Mouse (Mus musculus) G1E (cell line): ENCODE measurements at regions not wholly inside any gene's neighbourhood (a gene's known extent, or its start where the extent isn't known, plus 50 kb on each side); places are given as distances from the start of the nearest gene placed in this dataset.

Experiments
- ATAC-seq: 2 replicates; pipeline ENCODE4 v1.8.0; 2016; ENCODE audit warnings: mild to moderate bottlenecking; ENCODE audit not compliant: insufficient number of reproducible peaks, poor library complexity, low FRiP score, severe bottlenecking; ENCODE audit errors: extremely low read depth
- DNase-seq: peaks from one replicate; pipeline ENCODE4 v3.0.0; 2012; ENCODE audit warnings: low spot score
- H3K27me3 ChIP-seq: 2 replicates; pipeline ENCODE4 v1.6.1; 2012; ENCODE audit warnings: mild to moderate bottlenecking, low read length, inconsistent platforms; ENCODE audit not compliant: insufficient read depth
- H3K36me3 ChIP-seq: replicated peaks from 2 replicates; pipeline ENCODE3; 2012; ENCODE audit warnings: mild to moderate bottlenecking, inconsistent platforms
- H3K4me1 ChIP-seq: 2 replicates; pipeline ENCODE4 v1.6.1; 2012; ENCODE audit warnings: low read depth, low read length, inconsistent platforms, mixed read lengths; ENCODE audit not compliant: insufficient read depth
- H3K4me3 ChIP-seq: 2 replicates; pipeline ENCODE4 v1.5.1; 2012; ENCODE audit warnings: low read depth, mild to moderate bottlenecking, inconsistent platforms, low read length, moderate library complexity, mixed read lengths
- H3K9me3 ChIP-seq: replicated peaks from 2 replicates; pipeline ENCODE4 v1.6.1; 2012; ENCODE audit warnings: inconsistent platforms
- CTCF ChIP-seq: IDR thresholded peaks from 2 replicates; pipeline ENCODE4 v1.5.1; 2012; ENCODE audit warnings: low read depth, low read length, inconsistent platforms, mixed read lengths
- GATA1 ChIP-seq: IDR thresholded peaks from 2 replicates; pipeline ENCODE4 v1.6.1; 2012; ENCODE audit warnings: borderline replicate concordance, low read length, inconsistent platforms, mixed read lengths
- GATA2 ChIP-seq: IDR thresholded peaks from 2 replicates; pipeline ENCODE4 v1.6.1; 2012; ENCODE audit warnings: low read depth, low read length, inconsistent platforms, borderline replicate concordance
- POLR2AphosphoS5 ChIP-seq: IDR thresholded peaks from 2 replicates; pipeline ENCODE4 v1.6.1; 2012; ENCODE audit warnings: low read depth, low read length, inconsistent platforms; ENCODE audit not compliant: insufficient replicate concordance
- TAL1 ChIP-seq: conservative IDR thresholded peaks from 2 replicates; pipeline ENCODE4 v1.6.1; 2012; ENCODE audit warnings: low read depth, low read length, inconsistent platforms, mixed read lengths

DNA sequence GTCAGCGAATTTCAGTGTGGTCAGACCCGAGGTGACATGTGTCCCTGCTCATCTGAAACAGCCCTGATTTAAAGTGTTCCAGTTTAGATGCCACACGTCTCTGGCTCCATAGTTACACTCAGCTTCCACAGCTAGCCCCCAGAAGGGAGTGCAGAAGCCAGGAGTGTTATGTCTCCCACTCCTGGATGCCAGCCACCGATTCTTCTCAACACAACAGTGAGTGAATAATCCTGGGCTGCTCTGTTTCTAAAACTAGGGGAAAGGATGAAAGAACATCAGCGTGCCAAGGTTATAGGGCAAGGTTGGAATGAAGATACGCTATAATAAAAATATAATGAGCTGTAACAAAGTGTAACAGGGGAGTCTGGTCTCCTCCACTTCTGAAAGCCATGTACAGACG is 51.5 kb upstream of the Stmnd1 start:
- ATAC-seq (no peak), DNase-seq (no peak)
- TF ChIP-seq TAL1, result no peak
- TF ChIP-seq GATA2, result no peak
- no peak for TF ChIP-seq CTCF
- TF ChIP-seq GATA1, result no peak
- no peak for TF ChIP-seq POLR2AphosphoS5
- Histone ChIP-seq H3K4me1 (no peaks in the 10 kb centered on the region), H3K9me3 (no peaks in the 10 kb centered on the region), H3K36me3 (no peaks in the 10 kb centered on the region), H3K4me3 (no peak overlapping the region), H3K27me3 (peaks cover 6% of the 10 kb centered on the region)

GRCm38 (mm10) chr13:46218101-46218701 is 55.3 kb upstream of the Stmnd1 start:
- Histone ChIP-seq H3K4me1 (no peaks in the 10 kb centered on the region), H3K9me3 (no peaks in the 10 kb centered on the region), H3K27me3 (peaks cover 6% of the 10 kb centered on the region), H3K36me3 (no peaks in the 10 kb centered on the region), H3K4me3 (no peak overlapping the region)
- DNase-seq (no peak), ATAC-seq (no peak)
- TF ChIP-seq GATA2, result no peak
- TF ChIP-seq TAL1, result no peak
- TF ChIP-seq POLR2AphosphoS5, result no peak
- TF ChIP-seq GATA1, result no peak
- TF ChIP-seq CTCF, result no peak

DNA sequence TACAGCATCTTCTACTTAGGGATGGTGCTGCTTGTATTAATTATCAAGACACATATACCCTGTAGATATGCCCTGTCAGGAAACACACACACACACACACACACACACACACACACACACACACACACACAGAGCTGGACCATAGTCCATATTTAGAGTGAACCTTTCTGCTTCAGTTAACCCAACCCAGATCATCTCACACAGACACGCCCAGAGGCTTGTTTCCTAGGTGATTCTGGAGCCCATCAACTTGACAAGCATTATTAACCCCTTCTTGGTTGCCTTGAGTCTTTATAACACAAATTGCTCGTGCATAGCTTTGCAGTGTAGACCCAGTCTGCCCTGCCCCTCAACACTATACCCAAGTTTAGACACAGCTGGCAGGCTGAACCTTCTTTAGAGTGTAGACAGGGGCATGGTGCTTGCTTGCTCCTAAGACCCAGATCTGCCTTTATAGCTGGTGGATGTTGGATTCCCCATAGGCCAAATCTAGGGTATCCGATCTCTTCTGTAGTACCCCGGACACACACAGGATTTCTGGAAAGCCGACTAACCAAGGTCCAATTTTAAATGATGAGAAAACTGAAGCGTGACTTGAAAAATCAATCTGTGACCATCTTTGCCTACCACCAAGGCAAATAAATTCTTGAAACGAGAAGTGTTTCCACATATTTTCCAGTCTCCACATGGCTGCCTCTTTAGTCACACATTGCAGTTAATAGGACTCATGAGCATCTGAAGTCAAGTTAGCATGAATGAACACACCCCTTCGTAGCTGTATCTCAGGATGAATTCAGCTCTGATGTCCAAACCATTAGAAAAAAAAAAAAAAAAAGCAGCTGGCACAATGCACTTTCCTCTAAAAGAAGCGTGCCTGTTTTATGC is 56.3 kb upstream of the Stmnd1 start:
- Histone ChIP-seq H3K4me1 (no peaks in the 10 kb centered on the region), H3K27me3 (peaks cover 6% of the 10 kb centered on the region), H3K4me3 (no peak overlapping the region), H3K36me3 (no peaks in the 10 kb centered on the region), H3K9me3 (no peaks in the 10 kb centered on the region)
- no peak for DNase-seq
- TF ChIP-seq POLR2AphosphoS5 (no peak), GATA1 (no peak), CTCF (no peak), TAL1 (no peak), GATA2 (no peak)
- no peak for ATAC-seq

DNA sequence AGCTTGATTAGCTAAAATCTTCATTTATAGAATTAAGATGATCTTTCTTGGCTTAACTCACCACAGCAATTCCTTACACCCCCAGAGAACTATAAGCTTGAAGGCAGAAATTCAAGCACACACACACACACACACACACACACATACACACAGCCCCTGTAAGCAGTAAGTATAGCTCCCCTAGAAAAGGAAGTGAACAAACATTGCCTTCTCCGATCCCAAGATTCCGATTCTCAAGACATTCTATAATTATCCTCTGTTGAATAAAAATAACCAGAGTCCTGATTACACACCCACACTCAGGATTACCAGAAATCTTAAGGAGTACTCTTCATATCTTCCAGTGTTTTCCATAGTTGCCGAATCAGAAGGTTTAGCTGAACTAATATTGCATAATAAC is 70.0 kb upstream of the Stmnd1 start:
- ATAC-seq, result no peak
- Histone ChIP-seq H3K4me3 (no peak overlapping the region), H3K4me1 (no peaks in the 10 kb centered on the region), H3K9me3 (no peaks in the 10 kb centered on the region), H3K36me3 (no peaks in the 10 kb centered on the region), H3K27me3 (no peaks in the 10 kb centered on the region)
- TF ChIP-seq GATA1, result no peak
- no peak for TF ChIP-seq TAL1
- TF ChIP-seq GATA2, result no peak
- no peak for TF ChIP-seq POLR2AphosphoS5
- TF ChIP-seq CTCF, result no peak
- no peak for DNase-seq

- ATAC-seq, result no peak
- no peaks in the 10 kb centered on the region for H3K36me3 ChIP-seq
- no peaks in the 10 kb centered on the region for H3K9me3 ChIP-seq
- H3K27me3 ChIP-seq, result no peaks in the 10 kb centered on the region
- no peaks in the 10 kb centered on the region for H3K4me1 ChIP-seq
- DNase-seq, result no peak
- no peak overlapping the region for H3K4me3 ChIP-seq
- TF ChIP-seq CTCF (no peak), POLR2AphosphoS5 (no peak), TAL1 (no peak), GATA1 (no peak), GATA2 (no peak)
Measured at GRCm38 (mm10) chr13:46202586-46202985, 70.9 kb upstream of the Stmnd1 start.

DNA sequence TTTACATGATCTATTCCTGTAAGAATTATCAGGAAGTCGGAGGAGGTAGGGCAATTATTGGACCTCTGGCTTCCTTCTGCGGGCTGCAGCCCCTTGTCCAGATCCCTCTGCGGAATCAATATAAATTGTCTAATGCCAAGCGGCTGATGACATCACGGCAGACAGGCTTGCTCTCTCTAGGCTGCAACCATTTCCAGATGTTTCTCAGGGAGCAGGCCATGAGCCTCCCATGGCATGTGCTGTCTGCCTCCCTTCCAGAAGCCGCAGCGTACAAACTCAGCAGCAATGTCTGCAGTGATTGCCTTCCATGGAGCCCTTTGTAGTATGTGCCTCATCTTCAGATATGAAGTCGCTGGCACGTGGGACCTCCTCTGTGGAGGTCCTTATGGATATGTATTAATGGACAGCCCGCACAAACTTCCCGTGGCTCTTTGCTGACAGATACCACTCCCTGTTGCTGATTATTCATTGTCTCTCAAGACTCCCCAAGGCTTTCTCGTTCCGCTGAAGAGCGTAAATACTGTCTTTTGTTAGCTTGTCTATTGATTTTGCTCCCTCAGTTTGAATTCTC is 72.4 kb upstream of the Stmnd1 start:
- ATAC-seq (no peak), DNase-seq (no peak)
- Histone ChIP-seq H3K27me3 (no peaks in the 10 kb centered on the region), H3K36me3 (no peaks in the 10 kb centered on the region), H3K4me3 (no peak overlapping the region), H3K9me3 (no peaks in the 10 kb centered on the region), H3K4me1 (no peaks in the 10 kb centered on the region)
- no peak for TF ChIP-seq CTCF
